Mouse (Mus musculus) hindbrain, embryonic 14.5 days (tissue): ENCODE measurements around the gene Plpp3. TPM values are rescaled to one million over a fixed set of nuclear protein-coding genes. Genes with fewer than 3 reads are reported as not detected.

Experiments
- ATAC-seq: fragments of 200-750 bp; cut with Nextera tagmentation; 2 replicates; pipeline ENCODE4 v1.8.0; 2017; ENCODE audit warnings: moderate number of reproducible peaks, mild to moderate bottlenecking, moderate TSS enrichment, moderate library complexity; ENCODE audit not compliant: low FRiP score
- DNase-seq: peaks from one replicate; pipeline ENCODE4 v3.0.0-alpha.2; 2015; ENCODE audit warnings: low spot score
- H3K27ac ChIP-seq: fragments of 300-500 bp; sonication (generic); 2 replicates; pipeline ENCODE4 v1.5.1; 2014; ENCODE audit warnings: mild to moderate bottlenecking, moderate library complexity
- H3K27me3 ChIP-seq: fragments of 300-500 bp; sonication (generic); 2 replicates; pipeline ENCODE4 v1.6.1; 2014; ENCODE audit warnings: mild to moderate bottlenecking, low read length, mixed read lengths; ENCODE audit not compliant: control insufficient read depth, insufficient read depth
- H3K36me3 ChIP-seq: fragments of 300-500 bp; sonication (generic); replicated peaks from 2 replicates; pipeline ENCODE4 v1.6.1; 2014; ENCODE audit not compliant: control insufficient read depth, insufficient read depth
- H3K4me1 ChIP-seq: fragments of 300-500 bp; sonication (generic); replicated peaks from 2 replicates; pipeline ENCODE4 v1.6.1; 2014; ENCODE audit warnings: antibody characterized with exemption, low read length, mixed read lengths; ENCODE audit not compliant: control insufficient read depth, insufficient read depth
- H3K4me2 ChIP-seq: fragments of 300-500 bp; sonication (generic); replicated peaks from 2 replicates; pipeline ENCODE4 v1.6.1; 2014; ENCODE audit warnings: mild to moderate bottlenecking, moderate library complexity
- H3K4me3 ChIP-seq: fragments of 300-500 bp; sonication (generic); replicated peaks from 2 replicates; pipeline ENCODE4 v1.5.1; 2014; ENCODE audit warnings: mild to moderate bottlenecking, low read length
- H3K9ac ChIP-seq: fragments of 300-500 bp; sonication (generic); 2 replicates; pipeline ENCODE4 v1.6.1; 2014
- H3K9me3 ChIP-seq: fragments of 300-500 bp; sonication (generic); 2 replicates; pipeline ENCODE4 v1.6.1; 2016; ENCODE audit warnings: low read length; ENCODE audit not compliant: control insufficient read depth
- WGBS: fragments of 180-500 bp; shearing (Covaris S2); extraction: QIAGEN DNeasy Blood & Tissue Kit; methylation state at CpG from one replicate; pipeline ENCODE4 v1.1.7; 2014; 5-methylcytosine and 5-hydroxymethylcytosine counted together
- polyA plus RNA-seq: library from polyadenylated mRNA; unstranded; fragments of >200 nt; fragmentation: Nextera tagmentation; extraction: Ambion mirVana; gene quantifications from 2 replicates; pipeline ENCODE4 v1.2.1, GENCODE M21; 2014

Plpp3 gene
- polyA plus RNA-seq, 1 experiment from 2014 or later = 69.9 TPM

DNA sequence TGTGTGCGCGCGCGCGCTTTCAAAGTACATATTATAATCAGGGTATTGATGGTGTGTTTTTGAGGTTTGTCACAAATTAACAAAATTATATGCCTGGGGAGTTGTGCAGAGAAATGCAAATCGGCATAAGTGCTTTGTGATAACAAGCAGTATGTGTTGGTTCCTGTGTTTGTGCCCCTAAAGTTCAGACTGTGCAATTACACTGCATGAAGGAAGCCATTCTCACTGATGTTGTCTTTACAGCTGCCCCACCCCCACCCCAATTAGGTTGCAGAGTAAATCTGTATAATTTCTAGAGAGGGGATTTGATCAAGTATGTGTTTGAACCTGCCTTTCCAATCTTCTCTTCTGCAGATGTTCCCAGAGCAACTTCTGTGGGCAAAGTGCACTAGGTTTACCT is 7.8 kb downstream of the Plpp3 start:
- Histone ChIP-seq H3K4me3 (no peak overlapping the region), H3K9me3 (no peaks in the 10 kb centered on the region), H3K9ac (no peak overlapping the region), H3K4me2 (no peak overlapping the region), H3K4me1 (peaks cover 28% of the 10 kb centered on the region), H3K27me3 (no peaks in the 10 kb centered on the region), H3K36me3 (no peaks in the 10 kb centered on the region), H3K27ac (no peak overlapping the region)
- 92% methylated on average over 6 of the region's 6 CpGs for WGBS
- ATAC-seq = no peak
- DNase-seq = no peak

GRCm38 (mm10) chr4:105169093-105169571 is 12.0 kb downstream of the Plpp3 start:
- Histone ChIP-seq H3K9ac (no peak overlapping the region), H3K4me2 (peak overlapping the region; percentile 39), H3K4me1 (peaks cover 39% of the 10 kb centered on the region), H3K27me3 (no peaks in the 10 kb centered on the region), H3K4me3 (no peak overlapping the region), H3K36me3 (no peaks in the 10 kb centered on the region), H3K9me3 (no peaks in the 10 kb centered on the region), H3K27ac (peak overlapping the region; percentile 87)
- no peak for ATAC-seq
- DNase-seq = no peak
- 19% methylated on average over 7 of the region's 7 CpGs for WGBS

GRCm38 (mm10) chr4:105169826-105170810 is 13.0 kb downstream of the Plpp3 start:
- Histone ChIP-seq H3K27ac (peak overlapping the region; percentile 87), H3K27me3 (no peaks in the 10 kb centered on the region), H3K4me1 (peaks cover 43% of the 10 kb centered on the region), H3K36me3 (no peaks in the 10 kb centered on the region), H3K4me3 (no peak overlapping the region), H3K4me2 (peak overlapping the region; percentile 39), H3K9me3 (no peaks in the 10 kb centered on the region), H3K9ac (0 out of 2 replicates have a peak overlapping the region, but pooled peaks have one; percentile 35)
- ATAC-seq = peak; percentile 46
- no peak for DNase-seq
- 20% methylated on average over 16 of the region's 16 CpGs for WGBS

GRCm38 (mm10) chr4:105170811-105171401 is 13.8 kb downstream of the Plpp3 start:
- Histone ChIP-seq H3K36me3 (no peaks in the 10 kb centered on the region), H3K4me2 (peak overlapping the region; percentile 39), H3K27ac (peak overlapping the region; percentile 87), H3K4me3 (no peak overlapping the region), H3K27me3 (no peaks in the 10 kb centered on the region), H3K9me3 (no peaks in the 10 kb centered on the region), H3K4me1 (peaks cover 43% of the 10 kb centered on the region), H3K9ac (0 out of 2 replicates have a peak overlapping the region, but pooled peaks have one; percentile 35)
- DNase-seq (no peak), ATAC-seq (peak; percentile 85)
- WGBS = 9% methylated on average over 9 of the region's 9 CpGs

- ATAC-seq = no peak
- Histone ChIP-seq H3K4me3 (no peak overlapping the region), H3K9me3 (no peaks in the 10 kb centered on the region), H3K36me3 (no peaks in the 10 kb centered on the region), H3K9ac (no peak overlapping the region), H3K4me1 (peaks cover 43% of the 10 kb centered on the region), H3K27ac (peak overlapping the region; percentile 87), H3K27me3 (no peaks in the 10 kb centered on the region), H3K4me2 (peak overlapping the region; percentile 39)
- no peak for DNase-seq
- 42% methylated on average over 3 of the region's 3 CpGs for WGBS
Measured at GRCm38 (mm10) chr4:105171432-105171831, 14.3 kb downstream of the Plpp3 start.

- no peaks in the 10 kb centered on the region for H3K36me3 ChIP-seq
- ATAC-seq = no peak
- H3K27ac ChIP-seq = peak overlapping the region; percentile 67
- WGBS = 77% methylated on average over 4 of the region's 4 CpGs
- H3K4me1 ChIP-seq = peaks cover 41% of the 10 kb centered on the region
- no peaks in the 10 kb centered on the region for H3K27me3 ChIP-seq
- H3K9ac ChIP-seq = no peak overlapping the region
- H3K4me3 ChIP-seq = no peak overlapping the region
- no peak overlapping the region for H3K4me2 ChIP-seq
- no peak for DNase-seq
- H3K9me3 ChIP-seq = no peaks in the 10 kb centered on the region
Measured at GRCm38 (mm10) chr4:105174778-105175177, 17.6 kb downstream of the Plpp3 start.

DNA sequence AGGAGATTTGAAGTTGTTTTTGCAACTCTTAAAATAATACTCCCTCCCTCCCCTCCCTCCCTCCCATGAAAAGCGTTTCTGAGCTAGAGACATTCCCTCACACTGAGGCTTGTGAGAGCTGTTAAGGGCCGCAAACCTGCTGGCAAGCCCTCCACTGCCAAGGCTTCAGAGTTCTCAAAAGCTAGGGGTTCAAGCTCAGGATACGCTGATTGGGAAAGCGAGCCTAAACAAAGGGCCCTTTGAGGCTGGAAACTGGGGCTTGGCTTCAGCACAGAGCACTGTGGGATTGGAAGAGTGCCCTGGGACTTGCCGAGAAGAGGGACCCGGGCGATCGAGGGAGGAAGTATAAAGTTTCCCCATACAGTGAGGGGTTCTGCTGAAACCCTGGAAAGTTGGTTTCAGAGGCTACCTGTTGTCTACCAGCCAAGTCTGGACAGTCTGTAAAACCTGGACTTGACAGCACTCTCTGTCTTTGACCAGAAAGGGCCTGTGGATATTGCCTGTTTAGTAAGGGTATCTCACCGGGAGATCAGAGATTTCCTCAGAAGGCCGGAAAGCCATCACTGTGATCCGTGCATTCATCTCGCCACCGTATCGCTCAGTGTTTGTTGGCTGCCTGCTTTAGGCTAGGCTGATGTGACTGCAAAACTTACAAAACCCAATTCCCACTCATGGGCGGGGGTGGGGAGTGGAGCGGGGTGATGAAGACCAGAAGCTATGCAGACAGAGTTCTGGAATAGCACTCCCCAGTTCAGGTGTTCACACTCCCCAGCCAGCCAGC is 18.3 kb downstream of the Plpp3 start:
- WGBS = 53% methylated on average over 16 of the region's 16 CpGs
- Histone ChIP-seq H3K27me3 (no peaks in the 10 kb centered on the region), H3K9ac (no peak overlapping the region), H3K4me3 (no peak overlapping the region), H3K36me3 (no peaks in the 10 kb centered on the region), H3K4me1 (peaks cover 38% of the 10 kb centered on the region), H3K9me3 (no peaks in the 10 kb centered on the region), H3K4me2 (no peak overlapping the region), H3K27ac (peak overlapping the region; percentile 67)
- DNase-seq (peak; percentile 68), ATAC-seq (peak; percentile 52; the same call in 1 of the 2 replicates)

DNA sequence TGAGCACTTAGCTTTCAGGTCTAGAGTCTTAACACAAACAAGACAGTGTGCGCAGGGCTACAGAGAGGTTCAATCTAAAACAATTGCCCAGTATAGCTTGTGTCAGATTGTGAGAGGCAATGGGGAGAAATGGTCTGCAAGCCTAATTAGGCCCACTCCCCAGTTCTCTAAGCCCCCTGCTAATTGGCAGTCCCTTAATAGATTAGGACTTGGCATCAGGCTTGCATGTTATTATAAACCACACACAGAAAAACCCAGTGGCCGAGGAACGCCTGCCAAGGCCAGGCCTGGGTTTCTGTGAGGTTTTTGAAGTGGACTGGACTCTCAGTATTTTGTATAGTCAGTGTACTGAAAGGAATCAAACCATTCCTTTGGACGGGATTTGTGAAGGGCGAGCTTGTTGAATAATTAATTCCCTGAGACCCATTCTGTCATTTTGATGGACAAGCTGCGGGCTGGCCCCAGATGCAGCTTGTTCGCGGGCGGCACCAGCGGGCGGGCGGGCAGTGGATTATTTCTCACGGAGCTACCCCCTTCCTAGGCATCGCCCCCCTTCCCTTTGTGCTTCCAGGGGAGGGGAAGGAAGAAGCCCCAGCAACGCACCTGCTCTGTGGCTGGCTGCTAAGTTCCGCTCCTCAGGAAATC is 24.0 kb downstream of the Plpp3 start:
- H3K27me3 ChIP-seq = no peaks in the 10 kb centered on the region
- H3K4me2 ChIP-seq = peak overlapping the region; percentile 34
- peak; percentile 74 for DNase-seq
- peaks cover 33% of the 10 kb centered on the region for H3K4me1 ChIP-seq
- H3K27ac ChIP-seq = peak overlapping the region; percentile 78
- 7% methylated on average over 16 of the region's 16 CpGs for WGBS
- ATAC-seq = peak; percentile 82
- H3K9me3 ChIP-seq = no peaks in the 10 kb centered on the region
- H3K4me3 ChIP-seq = no peak overlapping the region
- no peaks in the 10 kb centered on the region for H3K36me3 ChIP-seq
- 0 out of 2 replicates have a peak overlapping the region, but pooled peaks have one; percentile 0 for H3K9ac ChIP-seq
